Comparison of ENCODE assay signal across 23 mouse cellular contexts in genomic region chr1:85840421-85840820, GRCm38 (mm10). TPM values are rescaled to one million over a fixed set of nuclear protein-coding genes. Genes with fewer than 3 reads are reported as not detected.
A peak's percentile ranks its signal among the peaks of the same experiment; 100 is the strongest.
DNase-seq lines count a peak whose midpoint lies in the region; ATAC-seq and TF ChIP-seq lines count a peak whose summit lies in the region.
"Had no signal": no experiment of that assay in that cellular context is flagged by ENCODE, and none has a peak within 500 bp of the region (broad histone marks: within the 10 kb centered on the region; RNA-seq: fewer than 3 reads in every experiment).

No protein-coding gene starts in this region.

- peak overlapping the region; percentile 12; the same call in 1 of the 2 replicates for H3K27ac ChIP-seq in liver, postnatal 0 days (ENCODE audit: low read depth)
- H3K27ac ChIP-seq in liver, embryonic 12.5 days, result no peak overlapping the region
- H3K27ac ChIP-seq in bone marrow macrophage, adult 2 months (ENCODE audit: insufficient read depth, low read depth, low read length), result peak overlapping the region; percentile 92
- no peak overlapping the region for H3K27ac ChIP-seq in intestine, embryonic 16.5 days (ENCODE audit: low read length)
- H3K27ac ChIP-seq: forebrain, embryonic 10.5 days; hindbrain, postnatal 0 days; limb, embryonic 12.5 days; midbrain, embryonic 13.5 days had no signal

- no peak overlapping the region for H3K9ac ChIP-seq in liver, postnatal 0 days (replicated peaks)
- no peak overlapping the region for H3K9ac ChIP-seq in liver, embryonic 12.5 days
- H3K9ac ChIP-seq in intestine, embryonic 16.5 days (ENCODE audit: low read depth, low read length), result no peak overlapping the region
- H3K9ac ChIP-seq: limb, embryonic 12.5 days; midbrain, embryonic 13.5 days had no signal

- no peak for DNase-seq in liver, postnatal 0 days
- DNase-seq in CD4-positive, CD25-positive, alpha-beta regulatory T cell, adult 2 months (ENCODE audit: low read depth, low spot score), result peak; percentile 18
- DNase-seq in urinary bladder, postnatal 10 days (ENCODE audit: low spot score), result no peak
- no peak for DNase-seq in lung, postnatal 36 days
- DNase-seq: adrenal gland, adult 8-10 months; cerebellum, adult 9-10 months; gastrocnemius, postnatal 36 days; kidney, postnatal 4 days; lung, adult 2 months; lung, postnatal 14 days; retina, postnatal 1 day had no signal

- no peaks in the 10 kb centered on the region for H3K27me3 ChIP-seq in liver, postnatal 0 days (ENCODE audit: insufficient read depth, low read length)
- no peaks in the 10 kb centered on the region for H3K27me3 ChIP-seq in liver, embryonic 12.5 days (replicated peaks)
- no peaks in the 10 kb centered on the region for H3K27me3 ChIP-seq in intestine, embryonic 16.5 days (replicated peaks; ENCODE audit: control insufficient read depth, insufficient read depth, low read length)
- H3K27me3 ChIP-seq: limb, embryonic 12.5 days; megakaryocyte, embryonic 14.5 days; midbrain, embryonic 13.5 days had no signal

- no peaks in the 10 kb centered on the region for H3K9me3 ChIP-seq in liver, postnatal 0 days (ENCODE audit: low read length)
- no peaks in the 10 kb centered on the region for H3K9me3 ChIP-seq in liver, embryonic 12.5 days (replicated peaks)
- no peaks in the 10 kb centered on the region for H3K9me3 ChIP-seq in intestine, embryonic 16.5 days (ENCODE audit: control insufficient read depth, low read length)
- H3K9me3 ChIP-seq: forebrain, embryonic 10.5 days; G1E; limb, embryonic 12.5 days; megakaryocyte, embryonic 14.5 days; midbrain, embryonic 13.5 days had no signal

- H3K4me2 ChIP-seq in liver, postnatal 0 days (ENCODE audit: low read depth, low read length), result no peak overlapping the region
- H3K4me2 ChIP-seq in liver, embryonic 12.5 days, result no peak overlapping the region
- no peak overlapping the region for H3K4me2 ChIP-seq in intestine, embryonic 16.5 days (ENCODE audit: low read depth, low read length)
- H3K4me2 ChIP-seq: limb, embryonic 12.5 days; liver, embryonic 11.5 days; midbrain, embryonic 13.5 days had no signal

- TF ChIP-seq POLR2A in bone marrow macrophage, adult 2 months (IDR thresholded peaks at IDR 0.05; ENCODE audit: borderline replicate concordance, low read depth, low read length), result no peak

- no peak overlapping the region for H3K4me3 ChIP-seq in liver, postnatal 0 days (ENCODE audit: low read depth, low read length)
- H3K4me3 ChIP-seq in liver, embryonic 12.5 days, result no peak overlapping the region
- no peak overlapping the region for H3K4me3 ChIP-seq in bone marrow macrophage, adult 2 months (ENCODE audit: insufficient read depth, low read length)
- H3K4me3 ChIP-seq in intestine, embryonic 16.5 days (ENCODE audit: low read length), result no peak overlapping the region
- H3K4me3 ChIP-seq: forebrain, embryonic 10.5 days; limb, embryonic 12.5 days; megakaryocyte, embryonic 14.5 days; midbrain, embryonic 13.5 days had no signal

- peaks cover 40% of the 10 kb centered on the region for H3K36me3 ChIP-seq in liver, postnatal 0 days (replicated peaks; ENCODE audit: insufficient read depth, low read length)
- H3K36me3 ChIP-seq in liver, embryonic 12.5 days, result peaks cover 64% of the 10 kb centered on the region
- H3K36me3 ChIP-seq in intestine, embryonic 16.5 days (ENCODE audit: control insufficient read depth, insufficient read depth, low read length), result peaks cover 6% of the 10 kb centered on the region

- peaks cover 27% of the 10 kb centered on the region for H3K4me1 ChIP-seq in liver, postnatal 0 days (ENCODE audit: insufficient read depth)
- H3K4me1 ChIP-seq in liver, embryonic 12.5 days, result peaks cover 32% of the 10 kb centered on the region
- H3K4me1 ChIP-seq in bone marrow macrophage, adult 2 months (ENCODE audit: control insufficient read depth, insufficient read depth, low read length), result peaks cover 54% of the 10 kb centered on the region
- H3K4me1 ChIP-seq in intestine, embryonic 16.5 days (ENCODE audit: control insufficient read depth, insufficient read depth, low read length), result peaks cover 6% of the 10 kb centered on the region; the same call in 1 of the 2 replicates
- H3K4me1 ChIP-seq: forebrain, embryonic 10.5 days; limb, embryonic 12.5 days; midbrain, embryonic 13.5 days had no signal

- no peak for ATAC-seq in liver, postnatal 0 days
- no peak for ATAC-seq in liver, embryonic 12.5 days
- no peak for ATAC-seq in intestine, embryonic 16.5 days
- ATAC-seq: forebrain, embryonic 16.5 days; hindbrain, postnatal 0 days; intestine, postnatal 0 days; midbrain, embryonic 13.5 days had no signal

- no peak for TF ChIP-seq EP300 in liver, postnatal 0 days (IDR thresholded peaks at IDR 0.05; ENCODE audit: low read depth)

- TF ChIP-seq CTCF in liver, postnatal 0 days (IDR thresholded peaks at IDR 0.05; ENCODE audit: low read depth), result no peak
- no peak for TF ChIP-seq CTCF in bone marrow macrophage, adult 2 months (IDR thresholded peaks at IDR 0.05; ENCODE audit: low read depth, low read length)

- WGBS in liver, postnatal 0 days (ENCODE audit: insufficient replicate concordance), result 72% methylated on average over 4 of the region's 4 CpGs
- 79% methylated on average over 4 of the region's 4 CpGs for WGBS in liver, embryonic 12.5 days (ENCODE audit: insufficient replicate concordance)
- 89% methylated on average over 4 of the region's 4 CpGs for WGBS in intestine, embryonic 16.5 days

RNA-seq across cellular contexts. Expression of gene Cab39, which starts 47.2 kb away (rescaled TPM):
- 13.9 and 14.8 TPM in 2 replicates for polyA plus RNA-seq in liver, postnatal 0 days (2015; fragmentation: Nextera tagmentation; extraction: Ambion mirVana)
- 25.3 and 25.9 TPM in 2 replicates for polyA plus RNA-seq in liver, embryonic 12.5 days (2016; fragmentation: Nextera tagmentation; extraction: Ambion mirVana)
- polyA plus RNA-seq in bone marrow macrophage, adult 2 months (2012; ENCODE audit: insufficient read depth, insufficient read length, missing spikeins), result 110 and 119 TPM in 2 replicates
- polyA plus RNA-seq in intestine, embryonic 16.5 days (2015; fragmentation: Nextera tagmentation; extraction: Ambion mirVana), result 14.4 and 22.9 TPM in 2 replicates

RNA-seq across cellular contexts. Expression of gene Itm2c, which starts 53.7 kb away (rescaled TPM):
- polyA plus RNA-seq in liver, postnatal 0 days (2015; fragmentation: Nextera tagmentation; extraction: Ambion mirVana), result 52.1 and 56.7 TPM in 2 replicates
- 41.3 and 42.3 TPM in 2 replicates for polyA plus RNA-seq in liver, embryonic 12.5 days (2016; fragmentation: Nextera tagmentation; extraction: Ambion mirVana)
- 216 and 219 TPM in 2 replicates for polyA plus RNA-seq in bone marrow macrophage, adult 2 months (2012; ENCODE audit: insufficient read depth, insufficient read length, missing spikeins)
- polyA plus RNA-seq in intestine, embryonic 16.5 days (2015; fragmentation: Nextera tagmentation; extraction: Ambion mirVana), result 129 and 141 TPM in 2 replicates

Comparison
In these comparisons a context has a peak if more than half of its experiments do, and no peak if none do; other contexts are left out.
1. H3K27ac ChIP-seq: peak in liver, postnatal 0 days (single experiment) and bone marrow macrophage, adult 2 months (single experiment); none in liver, embryonic 12.5 days (single experiment) and intestine, embryonic 16.5 days (single experiment).